Mouse (Mus musculus) forebrain, embryonic 14.5 days (tissue): ENCODE results near the gene Prkag1. TPM values are rescaled to one million over a fixed set of nuclear protein-coding genes. Genes with fewer than 3 reads are reported as not detected.

Experiments used
- ATAC-seq: fragments of 200-750 bp; cut with Nextera tagmentation; 2 replicates; pipeline ENCODE4 v1.8.0; 2017; ENCODE audit warnings: mild to moderate bottlenecking, moderate library complexity
- DNase-seq: peaks from one replicate; pipeline ENCODE4 v3.0.0-alpha.2; 2015; ENCODE audit warnings: low spot score
- H3K27ac ChIP-seq: fragments of 300-500 bp; sonication (generic); 2 replicates; pipeline ENCODE4 v1.5.1; 2014; ENCODE audit warnings: low read depth, mild to moderate bottlenecking, control low read depth, low read length, moderate library complexity
- H3K27me3 ChIP-seq: fragments of 300-500 bp; sonication (generic); replicated peaks from 2 replicates; pipeline ENCODE4 v1.6.1; 2014; ENCODE audit warnings: low read length, control low read depth, mixed read lengths; ENCODE audit not compliant: control insufficient read depth, insufficient read depth
- H3K36me3 ChIP-seq: fragments of 300-500 bp; sonication (generic); 2 replicates; pipeline ENCODE4 v1.6.1; 2014; ENCODE audit warnings: low read length, control low read depth; ENCODE audit not compliant: control insufficient read depth, insufficient read depth
- H3K4me1 ChIP-seq: fragments of 300-500 bp; sonication (generic); 2 replicates; pipeline ENCODE4 v1.6.1; 2014; ENCODE audit warnings: antibody characterized with exemption, low read length, control low read depth; ENCODE audit not compliant: control insufficient read depth, insufficient read depth
- H3K4me2 ChIP-seq: fragments of 300-500 bp; sonication (generic); 2 replicates; pipeline ENCODE4 v1.6.1; 2014; ENCODE audit warnings: mild to moderate bottlenecking, control low read depth, low read length
- H3K4me3 ChIP-seq: fragments of 300-500 bp; sonication (generic); 2 replicates; pipeline ENCODE4 v1.5.1; 2014; ENCODE audit warnings: low read depth, low read length, control low read depth
- H3K9ac ChIP-seq: fragments of 300-500 bp; sonication (generic); 2 replicates; pipeline ENCODE4 v1.6.1; 2014; ENCODE audit warnings: mild to moderate bottlenecking, low read length, control low read depth, moderate library complexity
- H3K9me3 ChIP-seq: fragments of 300-500 bp; sonication (generic); replicated peaks from 2 replicates; pipeline ENCODE4 v1.6.1; 2016; ENCODE audit warnings: low read length, control low read depth, mixed read lengths; ENCODE audit not compliant: control insufficient read depth
- WGBS: fragments of 180-500 bp; shearing (Covaris S2); extraction: QIAGEN DNeasy Blood & Tissue Kit; methylation state at CpG from one replicate; pipeline ENCODE4 v1.1.7; 2014; 5-methylcytosine and 5-hydroxymethylcytosine counted together
- polyA plus RNA-seq: library from polyadenylated mRNA; unstranded; fragments of >200 nt; fragmentation: Nextera tagmentation; extraction: Ambion mirVana; gene quantifications from 2 replicates; pipeline ENCODE4 v1.2.1, GENCODE M21; 2014

The Prkag1 gene
- polyA plus RNA-seq, 1 experiment from 2014 or later, result 82.1 TPM

- no peak overlapping the region for H3K9ac ChIP-seq
- ATAC-seq (no peak), DNase-seq (no peak)
- no peak overlapping the region for H3K4me3 ChIP-seq
- H3K27me3 ChIP-seq, result no peaks in the 10 kb centered on the region
- 97% methylated on average over 11 of the region's 11 CpGs for WGBS
- H3K27ac ChIP-seq, result no peak overlapping the region
- H3K9me3 ChIP-seq, result no peaks in the 10 kb centered on the region
- H3K36me3 ChIP-seq, result peaks cover 100% of the 10 kb centered on the region
- H3K4me2 ChIP-seq, result no peak overlapping the region
- H3K4me1 ChIP-seq, result no peaks in the 10 kb centered on the region
These were observed 17.8 kb upstream of the Prkag1 start for GRCm38 (mm10) chr15:98849165-98849564.

- Histone ChIP-seq H3K9ac (no peak overlapping the region), H3K27me3 (no peaks in the 10 kb centered on the region), H3K36me3 (peaks cover 100% of the 10 kb centered on the region), H3K27ac (no peak overlapping the region), H3K9me3 (no peaks in the 10 kb centered on the region), H3K4me1 (no peaks in the 10 kb centered on the region), H3K4me2 (no peak overlapping the region), H3K4me3 (no peak overlapping the region)
- DNase-seq, result no peak
- 88% methylated on average over 8 of the region's 8 CpGs for WGBS
- no peak for ATAC-seq
These were observed 14.8 kb upstream of the Prkag1 start for GRCm38 (mm10) chr15:98846140-98846539.

GRCm38 (mm10) chr15:98845149-98845548 lies 13.8 kb upstream of the Prkag1 start:
- no peaks in the 10 kb centered on the region for H3K27me3 ChIP-seq
- H3K4me3 ChIP-seq, result no peak overlapping the region
- 98% methylated on average over 2 of the region's 2 CpGs for WGBS
- DNase-seq (no peak), ATAC-seq (no peak)
- no peak overlapping the region for H3K9ac ChIP-seq
- H3K4me2 ChIP-seq, result no peak overlapping the region
- peaks cover 100% of the 10 kb centered on the region for H3K36me3 ChIP-seq
- no peaks in the 10 kb centered on the region for H3K9me3 ChIP-seq
- H3K4me1 ChIP-seq, result no peaks in the 10 kb centered on the region
- H3K27ac ChIP-seq, result no peak overlapping the region

GRCm38 (mm10) chr15:98843595-98844223 lies 12.4 kb upstream of the Prkag1 start:
- H3K27me3 ChIP-seq, result no peaks in the 10 kb centered on the region
- ATAC-seq, result no peak
- H3K27ac ChIP-seq, result no peak overlapping the region
- H3K4me3 ChIP-seq, result no peak overlapping the region
- H3K4me2 ChIP-seq, result no peak overlapping the region
- DNase-seq, result no peak
- no peaks in the 10 kb centered on the region for H3K9me3 ChIP-seq
- no peaks in the 10 kb centered on the region for H3K4me1 ChIP-seq
- H3K9ac ChIP-seq, result no peak overlapping the region
- WGBS, result 92% methylated on average over 11 of the region's 11 CpGs
- peaks cover 100% of the 10 kb centered on the region for H3K36me3 ChIP-seq

DNA sequence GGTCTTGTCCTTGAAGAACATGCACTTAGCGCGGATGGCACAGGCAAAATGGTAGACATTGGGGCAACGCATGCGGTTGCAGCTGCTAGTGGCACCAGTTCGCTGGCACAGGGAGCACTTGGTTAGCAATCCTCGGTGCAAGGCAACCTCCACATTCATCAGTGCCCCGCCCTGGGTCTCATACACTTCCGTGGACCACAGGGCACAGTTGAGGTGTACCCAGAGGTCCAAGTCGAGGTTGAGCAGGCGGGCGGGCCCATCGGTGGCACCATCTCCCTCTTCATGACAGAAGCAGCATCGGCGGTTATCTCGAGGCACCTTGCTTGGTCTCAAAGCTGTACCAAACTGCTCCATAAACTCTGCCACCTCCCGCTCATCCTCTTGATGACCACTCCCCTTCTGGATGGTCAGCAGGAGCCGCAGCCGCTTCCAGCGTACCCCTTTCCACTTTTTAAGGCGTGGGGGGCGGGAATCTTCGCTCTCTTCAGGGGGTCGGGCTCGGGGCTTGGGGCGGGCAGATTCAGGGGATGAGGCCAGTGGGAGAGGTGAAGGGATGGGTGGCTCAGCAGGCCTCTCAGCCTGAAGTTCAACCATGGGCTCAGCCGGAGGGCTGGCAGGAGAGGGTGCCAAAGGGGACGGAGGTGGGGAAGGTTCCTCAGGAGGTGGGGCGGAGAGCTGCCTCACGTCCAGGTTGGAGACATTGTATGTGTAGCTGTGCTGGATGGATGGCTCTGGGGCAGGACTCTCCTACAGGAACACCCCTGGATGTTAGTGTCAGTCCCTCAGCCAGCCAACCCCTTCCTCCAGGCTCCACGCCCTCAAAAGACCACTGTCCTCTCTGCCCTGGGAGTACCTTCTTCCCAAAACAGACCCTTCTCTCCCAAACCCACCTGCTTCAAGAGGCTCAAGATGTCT lies 8.6 kb upstream of the Prkag1 start:
- peaks cover 100% of the 10 kb centered on the region for H3K36me3 ChIP-seq
- no peak overlapping the region for H3K4me2 ChIP-seq
- no peaks in the 10 kb centered on the region for H3K9me3 ChIP-seq
- DNase-seq (no peak), ATAC-seq (no peak)
- H3K27ac ChIP-seq, result no peak overlapping the region
- H3K9ac ChIP-seq, result no peak overlapping the region
- no peaks in the 10 kb centered on the region for H3K4me1 ChIP-seq
- WGBS, result 94% methylated on average over 30 of the region's 30 CpGs
- H3K27me3 ChIP-seq, result no peaks in the 10 kb centered on the region
- H3K4me3 ChIP-seq, result no peak overlapping the region

DNA sequence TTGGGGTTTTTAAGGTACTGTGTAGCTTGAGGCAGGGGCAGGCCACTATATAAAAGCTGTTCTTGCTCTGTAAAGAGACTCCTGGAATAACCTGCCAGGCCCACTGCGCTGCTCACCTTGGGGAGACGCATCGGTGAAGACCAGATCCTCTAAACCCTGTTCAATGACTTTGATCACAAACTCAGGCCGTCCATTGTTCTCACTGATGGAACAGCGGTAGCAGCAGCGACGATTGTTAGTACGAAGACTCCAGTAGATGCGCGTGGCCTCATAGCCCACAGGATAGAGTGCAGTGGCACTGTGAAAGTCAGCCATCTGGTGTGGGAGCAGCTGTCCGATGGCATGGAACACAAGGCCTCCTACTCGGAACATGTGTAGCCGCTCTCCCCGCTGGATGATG lies 7.8 kb upstream of the Prkag1 start:
- peaks cover 100% of the 10 kb centered on the region for H3K36me3 ChIP-seq
- no peaks in the 10 kb centered on the region for H3K9me3 ChIP-seq
- H3K27me3 ChIP-seq, result no peaks in the 10 kb centered on the region
- no peak overlapping the region for H3K27ac ChIP-seq
- WGBS, result 93% methylated on average over 14 of the region's 14 CpGs
- ATAC-seq (no peak), DNase-seq (no peak)
- no peaks in the 10 kb centered on the region for H3K4me1 ChIP-seq
- H3K9ac ChIP-seq, result no peak overlapping the region
- no peak overlapping the region for H3K4me3 ChIP-seq
- no peak overlapping the region for H3K4me2 ChIP-seq

GRCm38 (mm10) chr15:98837743-98838103 lies 6.4 kb upstream of the Prkag1 start:
- 76% methylated on average over 4 of the region's 4 CpGs for WGBS
- peaks cover 100% of the 10 kb centered on the region for H3K36me3 ChIP-seq
- no peaks in the 10 kb centered on the region for H3K4me1 ChIP-seq
- no peak for ATAC-seq
- no peak overlapping the region for H3K27ac ChIP-seq
- no peak overlapping the region for H3K4me3 ChIP-seq
- no peaks in the 10 kb centered on the region for H3K27me3 ChIP-seq
- H3K9me3 ChIP-seq, result no peaks in the 10 kb centered on the region
- H3K9ac ChIP-seq, result no peak overlapping the region
- no peak overlapping the region for H3K4me2 ChIP-seq
- DNase-seq, result no peak

DNA sequence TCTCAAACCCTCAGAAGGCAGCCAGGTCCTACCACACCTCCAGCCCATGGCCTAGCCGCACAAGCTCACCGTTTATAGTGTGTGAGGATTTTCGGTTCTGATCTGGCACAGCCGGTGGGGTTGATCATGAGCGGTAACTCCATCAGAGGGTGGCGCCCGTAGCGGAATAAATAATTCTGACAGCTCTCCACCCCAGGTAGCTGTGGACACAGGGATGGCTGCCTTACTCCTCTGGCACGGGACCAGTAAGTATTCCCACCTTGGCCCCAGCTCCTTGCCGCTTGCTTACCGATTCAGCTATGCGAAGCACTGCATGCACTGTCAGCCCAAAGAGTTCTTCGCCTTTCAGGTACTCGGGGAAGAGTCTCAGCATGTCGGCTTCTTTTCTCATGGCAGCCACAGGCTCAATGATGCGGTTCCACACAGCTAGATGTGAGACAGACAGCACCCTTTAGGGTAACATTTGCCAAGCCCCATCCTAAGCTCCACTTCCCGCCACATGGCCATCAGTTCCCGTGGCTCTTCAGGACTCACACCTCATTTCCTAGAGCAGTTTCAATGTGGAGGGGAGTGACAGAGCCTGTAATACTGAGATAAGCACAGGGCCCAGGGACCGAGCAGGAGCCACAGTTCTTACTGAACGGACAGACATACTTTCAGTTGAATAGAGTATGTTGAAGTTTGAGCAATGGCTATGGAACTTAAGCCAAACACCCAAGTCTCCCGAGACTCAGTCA lies 5.9 kb upstream of the Prkag1 start:
- Histone ChIP-seq H3K27me3 (no peaks in the 10 kb centered on the region), H3K27ac (no peak overlapping the region), H3K4me1 (no peaks in the 10 kb centered on the region), H3K36me3 (peaks cover 97% of the 10 kb centered on the region), H3K4me2 (no peak overlapping the region), H3K4me3 (no peak overlapping the region), H3K9ac (no peak overlapping the region), H3K9me3 (no peaks in the 10 kb centered on the region)
- ATAC-seq (no peak), DNase-seq (no peak)
- WGBS, result 94% methylated on average over 21 of the region's 21 CpGs
